ENCODE assay signal across 9 mouse cellular contexts in genomic region chr4:46642924-46643675, GRCm38 (mm10). TPM values are rescaled to one million over a fixed set of nuclear protein-coding genes. Genes with fewer than 3 reads are reported as not detected.
DNase-seq lines count a peak whose midpoint lies in the region; ATAC-seq and TF ChIP-seq lines count a peak whose summit lies in the region.
"Had no signal": no experiment of that assay in that cellular context is flagged by ENCODE, and none has a peak within 500 bp of the region (broad histone marks: within the 10 kb centered on the region; RNA-seq: fewer than 3 reads in every experiment).

No protein-coding gene starts in this region.

- no peak for DNase-seq in hindbrain, postnatal 0 days (ENCODE audit: low spot score)
- DNase-seq in heart, embryonic 10.5 days (ENCODE audit: low spot score) = no peak
- DNase-seq in limb, embryonic 10.5 days (ENCODE audit: low spot score) = no peak
- DNase-seq in thymus, postnatal 25 days = no peak
- no peak for DNase-seq in forebrain, embryonic 11.5 days (ENCODE audit: low spot score)
- no peak for DNase-seq in layer of hippocampus, postnatal 25 days (ENCODE audit: extremely low spot score in 1 of 2, low spot score in 1 of 2)

- H3K36me3 ChIP-seq in hindbrain, embryonic 13.5 days = no peaks in the 10 kb centered on the region
- H3K36me3 ChIP-seq in hindbrain, postnatal 0 days (ENCODE audit: insufficient read depth, low read length) = no peaks in the 10 kb centered on the region
- H3K36me3 ChIP-seq in heart, embryonic 10.5 days = no peaks in the 10 kb centered on the region
- no peaks in the 10 kb centered on the region for H3K36me3 ChIP-seq in limb, embryonic 10.5 days
- no peaks in the 10 kb centered on the region for H3K36me3 ChIP-seq in neural tube, embryonic 14.5 days (ENCODE audit: control insufficient read depth, insufficient read depth, low read length)
- no peaks in the 10 kb centered on the region for H3K36me3 ChIP-seq in forebrain, embryonic 11.5 days (ENCODE audit: control insufficient read depth, insufficient read depth, low read length)

- H3K27me3 ChIP-seq in hindbrain, embryonic 13.5 days = peaks cover 4% of the 10 kb centered on the region
- H3K27me3 ChIP-seq in hindbrain, postnatal 0 days (ENCODE audit: insufficient read depth, low read length) = no peaks in the 10 kb centered on the region; the same call in 1 of the 2 replicates
- peaks cover 7% of the 10 kb centered on the region for H3K27me3 ChIP-seq in heart, embryonic 10.5 days (ENCODE audit: insufficient read depth, poor library complexity, severe bottlenecking)
- H3K27me3 ChIP-seq in limb, embryonic 10.5 days (ENCODE audit: low read depth, poor library complexity, severe bottlenecking) = peaks cover 7% of the 10 kb centered on the region
- H3K27me3 ChIP-seq in neural tube, embryonic 14.5 days (ENCODE audit: control insufficient read depth, insufficient read depth, low read length) = no peaks in the 10 kb centered on the region
- H3K27me3 ChIP-seq in forebrain, embryonic 11.5 days (ENCODE audit: control insufficient read depth, insufficient read depth, low read length) = peaks cover 1% of the 10 kb centered on the region; the same call in 1 of the 2 replicates

- peak overlapping the region; percentile 40; the same call in 1 of the 2 replicates for H3K27ac ChIP-seq in hindbrain, embryonic 13.5 days
- no peak overlapping the region for H3K27ac ChIP-seq in hindbrain, postnatal 0 days
- 0 out of 2 replicates have a peak overlapping the region, but pooled peaks have one; percentile 11 for H3K27ac ChIP-seq in heart, embryonic 10.5 days
- peak overlapping the region; percentile 51 for H3K27ac ChIP-seq in limb, embryonic 10.5 days
- 0 out of 2 replicates have a peak overlapping the region, but pooled peaks have one; percentile 28 for H3K27ac ChIP-seq in neural tube, embryonic 14.5 days (ENCODE audit: low read depth, low read length)
- no peak overlapping the region for H3K27ac ChIP-seq in forebrain, embryonic 11.5 days (ENCODE audit: low read depth, low read length)

- no peak for TF ChIP-seq CTCF in hindbrain, postnatal 0 days (IDR thresholded peaks at IDR 0.05; ENCODE audit: low read depth)

- no peaks in the 10 kb centered on the region for H3K9me3 ChIP-seq in hindbrain, embryonic 13.5 days
- H3K9me3 ChIP-seq in hindbrain, postnatal 0 days (ENCODE audit: low read length) = no peaks in the 10 kb centered on the region
- H3K9me3 ChIP-seq in heart, embryonic 10.5 days = no peaks in the 10 kb centered on the region
- H3K9me3 ChIP-seq in limb, embryonic 10.5 days (replicated peaks) = no peaks in the 10 kb centered on the region
- no peaks in the 10 kb centered on the region for H3K9me3 ChIP-seq in neural tube, embryonic 14.5 days (ENCODE audit: control insufficient read depth, low read length)
- no peaks in the 10 kb centered on the region for H3K9me3 ChIP-seq in forebrain, embryonic 11.5 days (ENCODE audit: control insufficient read depth, low read length)

- H3K4me2 ChIP-seq in hindbrain, embryonic 13.5 days = no peak overlapping the region
- no peak overlapping the region for H3K4me2 ChIP-seq in hindbrain, postnatal 0 days (ENCODE audit: low read depth, low read length)
- no peak overlapping the region for H3K4me2 ChIP-seq in neural tube, embryonic 14.5 days (ENCODE audit: low read depth, low read length)
- no peak overlapping the region for H3K4me2 ChIP-seq in forebrain, embryonic 11.5 days (ENCODE audit: low read depth, low read length, severe bottlenecking)

- no peak overlapping the region for H3K4me3 ChIP-seq in hindbrain, embryonic 13.5 days
- H3K4me3 ChIP-seq in hindbrain, postnatal 0 days (ENCODE audit: low read length) = no peak overlapping the region
- no peak overlapping the region for H3K4me3 ChIP-seq in heart, embryonic 10.5 days
- H3K4me3 ChIP-seq in limb, embryonic 10.5 days = no peak overlapping the region
- H3K4me3 ChIP-seq in neural tube, embryonic 14.5 days (ENCODE audit: low read depth, low read length) = no peak overlapping the region
- no peak overlapping the region for H3K4me3 ChIP-seq in forebrain, embryonic 11.5 days (ENCODE audit: low read depth, low read length)
- H3K4me3 ChIP-seq: myocyte had no signal

- ATAC-seq in hindbrain, embryonic 13.5 days (ENCODE audit: low FRiP score) = no peak
- no peak for ATAC-seq in hindbrain, postnatal 0 days
- ATAC-seq in neural tube, embryonic 14.5 days (ENCODE audit: low read depth) = no peak
- ATAC-seq in forebrain, embryonic 11.5 days (replicated peaks; ENCODE audit: low FRiP score) = no peak

- 81% methylated on average over 8 of the region's 8 CpGs for WGBS in hindbrain, embryonic 13.5 days
- WGBS in hindbrain, postnatal 0 days = 74% methylated on average over 8 of the region's 8 CpGs
- 67% methylated on average over 8 of the region's 8 CpGs for WGBS in heart, embryonic 10.5 days
- 74% methylated on average over 8 of the region's 8 CpGs for WGBS in limb, embryonic 10.5 days
- 71% methylated on average over 8 of the region's 8 CpGs for WGBS in neural tube, embryonic 14.5 days
- WGBS in forebrain, embryonic 11.5 days = 83% methylated on average over 8 of the region's 8 CpGs

- H3K4me1 ChIP-seq in hindbrain, embryonic 13.5 days (replicated peaks) = no peaks in the 10 kb centered on the region
- no peaks in the 10 kb centered on the region for H3K4me1 ChIP-seq in hindbrain, postnatal 0 days (ENCODE audit: insufficient read depth, low read length)
- 0 out of 2 replicates have a peak, but pooled peaks cover 3% of the 10 kb centered on the region for H3K4me1 ChIP-seq in heart, embryonic 10.5 days
- H3K4me1 ChIP-seq in limb, embryonic 10.5 days = peaks cover 10% of the 10 kb centered on the region; the same call in 1 of the 2 replicates
- no peaks in the 10 kb centered on the region for H3K4me1 ChIP-seq in neural tube, embryonic 14.5 days (ENCODE audit: control insufficient read depth, insufficient read depth, low read length)
- no peaks in the 10 kb centered on the region for H3K4me1 ChIP-seq in forebrain, embryonic 11.5 days (replicated peaks; ENCODE audit: control insufficient read depth, insufficient read depth, low read length)

- no peak overlapping the region for H3K9ac ChIP-seq in hindbrain, embryonic 13.5 days
- no peak overlapping the region for H3K9ac ChIP-seq in hindbrain, postnatal 0 days (replicated peaks; ENCODE audit: low read length)
- no peak overlapping the region for H3K9ac ChIP-seq in neural tube, embryonic 14.5 days (replicated peaks; ENCODE audit: low read depth, low read length)
- no peak overlapping the region for H3K9ac ChIP-seq in forebrain, embryonic 11.5 days (ENCODE audit: low read length)

RNA-seq across cellular contexts. Expression of gene Tbc1d2, which starts 6.9 kb away (rescaled TPM):
- polyA plus RNA-seq in hindbrain, embryonic 13.5 days (2015; fragmentation: Nextera tagmentation; extraction: Ambion mirVana) = 0.73 and 0.75 TPM in 2 replicates
- 2.3 and 3.2 TPM in 2 replicates for total RNA-seq in hindbrain, postnatal 0 days (2014; rRNA removed)
- polyA plus RNA-seq in hindbrain, postnatal 0 days (2015; fragmentation: Nextera tagmentation; extraction: Ambion mirVana) = 1.0 and 1.5 TPM in 2 replicates
- 0.55 and 0.98 TPM in 2 replicates for polyA plus RNA-seq in heart, embryonic 10.5 days (2016; fragmentation: Nextera tagmentation; extraction: Ambion mirVana)
- polyA plus RNA-seq in limb, embryonic 10.5 days (2016; fragmentation: Nextera tagmentation; extraction: Ambion mirVana) = 1.2 and 1.8 TPM in 2 replicates
- polyA plus RNA-seq in neural tube, embryonic 14.5 days (2014; fragmentation: Nextera tagmentation; extraction: Ambion mirVana) = 0.36 and 0.81 TPM in 2 replicates
- polyA plus RNA-seq in forebrain, embryonic 11.5 days (2014; fragmentation: Nextera tagmentation; extraction: Ambion mirVana) = 0.57 and 0.84 TPM in 2 replicates
- total RNA-seq in layer of hippocampus, postnatal 25 days (2021) = 1 to 10 TPM; 1.8 to 3.6 TPM

RNA-seq across cellular contexts. Expression of gene Coro2a, which starts 41.1 kb away (rescaled TPM):
- 6.0 and 6.7 TPM in 2 replicates for polyA plus RNA-seq in hindbrain, embryonic 13.5 days (2015; fragmentation: Nextera tagmentation; extraction: Ambion mirVana)
- 24.5 and 26.7 TPM in 2 replicates for total RNA-seq in hindbrain, postnatal 0 days (2014; rRNA removed)
- polyA plus RNA-seq in hindbrain, postnatal 0 days (2015; fragmentation: Nextera tagmentation; extraction: Ambion mirVana) = 5.9 and 6.2 TPM in 2 replicates
- 0.89 and 1.4 TPM in 2 replicates for polyA plus RNA-seq in heart, embryonic 10.5 days (2016; fragmentation: Nextera tagmentation; extraction: Ambion mirVana)
- polyA plus RNA-seq in limb, embryonic 10.5 days (2016; fragmentation: Nextera tagmentation; extraction: Ambion mirVana) = 2.1 and 2.2 TPM in 2 replicates
- polyA plus RNA-seq in neural tube, embryonic 14.5 days (2014; fragmentation: Nextera tagmentation; extraction: Ambion mirVana) = 7.6 and 10.9 TPM in 2 replicates
- 2.5 and 2.8 TPM in 2 replicates for polyA plus RNA-seq in forebrain, embryonic 11.5 days (2014; fragmentation: Nextera tagmentation; extraction: Ambion mirVana)
- 10 to 100 TPM; 17.3 to 18.6 TPM for total RNA-seq in layer of hippocampus, postnatal 25 days (2021)

Comparison
In these comparisons a context has a peak if more than half of its experiments do, and no peak if none do; other contexts are left out.
1. H3K27ac ChIP-seq: peak in hindbrain, embryonic 13.5 days (single experiment), heart, embryonic 10.5 days (single experiment), limb, embryonic 10.5 days (single experiment) and neural tube, embryonic 14.5 days (single experiment); none in hindbrain, postnatal 0 days (single experiment) and forebrain, embryonic 11.5 days (single experiment).